Mouse (Mus musculus) olfactory bulb, adult 2 months (tissue): ENCODE results near the gene Clec2l. TPM values are rescaled to one million over a fixed set of nuclear protein-coding genes. Genes with fewer than 3 reads are reported as not detected.
A peak's percentile ranks its signal among the peaks of the same experiment; 100 is the strongest.
"Not testable (repeated sequence)": the region's sequence is repeated elsewhere in the genome, so short reads cannot be mapped to it uniquely, and the experiment has no call there.

Source experiments
- H3K27ac ChIP-seq: fragments of 200-500 bp; 2 replicates; pipeline ENCODE4 v1.5.1; 2012; ENCODE audit warnings: low read depth, low read length; ENCODE audit not compliant: insufficient read depth
- H3K4me1 ChIP-seq: fragments of 200-500 bp; 2 replicates; pipeline ENCODE4 v1.6.1; 2012; ENCODE audit warnings: low read length; ENCODE audit not compliant: control insufficient read depth, insufficient read depth
- H3K4me3 ChIP-seq: fragments of 200-500 bp; 2 replicates; pipeline ENCODE4 v1.5.1; 2012; ENCODE audit warnings: mild to moderate bottlenecking, low read depth, low read length, moderate library complexity; ENCODE audit not compliant: insufficient read depth
- CTCF ChIP-seq: fragments of 200-500 bp; IDR thresholded peaks from 2 replicates; pipeline ENCODE4 v1.5.1; 2012; ENCODE audit warnings: low read depth, mild to moderate bottlenecking, low read length, moderate library complexity; ENCODE audit not compliant: insufficient read depth
- POLR2A ChIP-seq: fragments of 200-500 bp; IDR thresholded peaks from 2 replicates; pipeline ENCODE4 v1.6.1; 2012; ENCODE audit warnings: mild to moderate bottlenecking, low read depth, low read length, moderate library complexity; ENCODE audit not compliant: insufficient read depth
- WGBS: fragments of 180-500 bp; shearing (Covaris S2); methylation state at CpG from one replicate; pipeline ENCODE4 v1.1.7; 2018; 5-methylcytosine and 5-hydroxymethylcytosine counted together
- polyA plus RNA-seq: library from polyadenylated mRNA; stranded (reverse); fragments of >200 nt; gene quantifications from 2 replicates; pipeline ENCODE4 v1.2.4, GENCODE M21; 2012; ENCODE audit warnings: low replicate concordance; ENCODE audit not compliant: missing spikeins, insufficient read depth, insufficient read length

Clec2l gene
- polyA plus RNA-seq, 1 experiment, result not detected

DNA sequence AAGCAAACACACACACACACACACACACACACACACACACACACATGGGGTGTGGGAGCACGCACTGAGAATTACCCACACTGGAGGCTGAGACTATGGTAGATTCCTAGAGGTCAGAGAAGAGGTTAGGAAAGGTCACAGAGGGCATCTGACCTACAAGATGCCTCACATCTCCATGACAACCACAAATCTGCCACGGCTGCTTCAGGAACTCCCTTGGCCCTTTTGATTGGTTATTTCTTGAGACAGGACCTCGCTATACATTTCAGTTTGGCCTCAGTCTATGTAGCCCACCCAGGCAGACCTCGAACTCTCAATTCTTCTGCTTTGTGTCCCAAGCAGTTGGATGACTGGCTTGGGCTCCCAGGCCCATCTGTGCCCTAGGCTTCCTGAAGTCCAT, 1.2 kb upstream of the Clec2l start:
- Histone ChIP-seq H3K27ac (no peak overlapping the region), H3K4me1 (peaks cover 12% of the 10 kb centered on the region), H3K4me3 (no peak overlapping the region)
- TF ChIP-seq CTCF, result no peak
- no peak for TF ChIP-seq POLR2A
- 74% methylated on average over 4 of the region's 4 CpGs for WGBS

DNA sequence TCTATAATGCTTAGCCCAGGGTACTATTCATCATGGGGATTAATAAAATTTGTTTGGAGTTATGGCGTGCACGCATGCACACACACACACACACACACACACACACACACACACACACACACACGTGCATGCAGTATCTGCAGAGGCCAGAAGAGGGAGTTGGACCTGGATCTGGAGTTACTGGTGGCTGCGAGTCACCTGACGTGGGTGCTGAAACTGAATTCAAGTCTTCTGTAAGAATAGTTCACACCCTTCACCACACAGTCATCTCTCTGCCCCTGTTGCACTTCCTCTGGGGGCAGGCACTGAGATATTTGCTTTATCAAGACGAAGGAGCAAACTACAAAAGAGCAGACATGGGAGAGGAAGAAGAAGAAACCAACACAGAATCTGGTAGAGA, 6.7 kb downstream of the Clec2l start:
- TF ChIP-seq POLR2A (no peak), CTCF (no peak)
- Histone ChIP-seq H3K4me3 (no peak overlapping the region), H3K27ac (no peak overlapping the region), H3K4me1 (no peaks in the 10 kb centered on the region)
- 82% methylated on average over 6 of the region's 6 CpGs for WGBS

DNA sequence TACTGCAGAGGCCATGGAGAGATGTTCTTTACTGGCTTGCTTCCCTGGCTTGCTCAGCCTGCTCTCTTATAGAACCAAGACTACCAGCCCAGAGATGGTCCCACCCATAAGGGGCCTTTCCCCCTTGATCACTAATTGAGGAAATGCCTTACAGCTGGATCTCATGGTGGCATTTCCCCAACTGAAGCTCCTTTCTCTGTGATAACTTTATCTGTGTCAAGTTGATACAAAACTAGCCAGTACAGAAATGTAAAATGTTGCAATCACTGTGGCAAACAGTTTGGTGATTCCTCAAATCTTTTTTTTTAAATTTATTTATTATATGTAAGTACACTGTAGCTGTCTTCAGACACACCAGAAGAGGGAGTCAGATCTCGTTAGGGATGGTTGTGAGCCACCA, 7.6 kb downstream of the Clec2l start:
- 77% methylated on average over 1 of the region's 1 CpGs for WGBS
- not testable (repeated sequence) for H3K27ac ChIP-seq, H3K4me3 ChIP-seq, H3K4me1 ChIP-seq

DNA sequence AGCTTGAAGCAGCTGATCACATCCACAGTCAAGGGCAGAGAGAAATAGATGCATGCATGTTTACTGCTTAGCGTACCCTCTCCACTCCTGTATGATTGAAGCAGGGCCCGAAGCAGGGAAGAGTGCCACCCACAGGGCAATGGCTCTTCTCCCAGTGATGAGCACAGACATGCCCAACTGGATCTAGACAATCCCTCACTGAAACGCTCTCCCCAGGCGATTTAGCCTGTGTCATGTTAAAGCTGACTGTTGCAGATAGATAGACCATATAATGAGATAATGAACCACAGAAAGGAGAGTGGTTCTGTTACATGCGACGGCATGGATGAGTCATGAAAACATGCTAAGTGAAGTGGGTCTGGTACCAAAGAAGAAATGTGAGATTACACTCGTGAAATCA, 8.4 kb downstream of the Clec2l start:
- Histone ChIP-seq H3K27ac (no peak overlapping the region), H3K4me1 (no peaks in the 10 kb centered on the region), H3K4me3 (no peak overlapping the region)
- 80% methylated on average over 7 of the region's 7 CpGs for WGBS
- TF ChIP-seq CTCF (no peak), POLR2A (no peak)

DNA sequence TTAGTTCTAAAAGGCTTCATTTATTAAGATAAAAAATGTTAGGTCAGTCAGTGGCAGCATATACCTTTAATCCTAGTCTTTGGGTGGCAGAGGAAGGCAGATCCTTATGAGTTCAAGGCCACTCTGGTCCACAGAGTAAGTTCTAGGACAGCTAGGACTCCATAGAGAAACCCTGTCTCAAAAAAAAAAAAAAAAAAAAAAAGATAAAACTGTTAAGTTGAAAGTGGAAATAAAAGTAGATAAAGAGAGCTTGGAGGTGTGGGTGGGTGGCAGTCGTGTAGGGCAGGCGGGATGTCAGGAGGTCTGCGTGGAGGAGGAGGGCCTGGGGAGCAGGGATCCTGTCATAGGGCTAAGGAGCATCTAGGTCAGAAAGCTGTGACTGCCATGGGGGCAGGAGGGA, 9.1 kb downstream of the Clec2l start:
- Histone ChIP-seq H3K4me3 (no peak overlapping the region), H3K4me1 (no peaks in the 10 kb centered on the region), H3K27ac (no peak overlapping the region)
- no peak for TF ChIP-seq POLR2A
- TF ChIP-seq CTCF, result no peak
- WGBS, result 70% methylated on average over 3 of the region's 3 CpGs

DNA sequence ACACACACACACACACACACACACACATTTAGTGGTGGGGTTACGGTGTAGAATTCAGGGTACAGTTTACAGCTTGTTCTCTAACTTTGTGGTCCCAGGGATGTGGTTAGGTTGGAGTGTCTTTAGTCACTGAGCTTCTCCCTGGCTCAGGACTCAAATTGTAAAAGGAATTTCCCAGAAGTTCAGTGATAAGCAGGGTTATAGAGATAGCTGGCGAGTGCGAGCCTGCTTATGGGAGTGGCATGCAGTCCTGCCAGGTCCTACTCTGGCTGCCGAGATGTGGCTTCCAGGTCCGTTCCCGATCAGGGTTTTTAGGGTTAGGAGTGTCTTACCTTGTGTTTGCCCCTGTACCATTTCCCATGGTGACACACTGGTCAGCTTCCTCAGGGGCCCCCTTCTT, 13.3 kb downstream of the Clec2l start:
- no peak overlapping the region for H3K27ac ChIP-seq
- WGBS, result 92% methylated on average over 6 of the region's 6 CpGs
- no peak overlapping the region for H3K4me3 ChIP-seq
- no peak for TF ChIP-seq POLR2A
- no peak for TF ChIP-seq CTCF
- H3K4me1 ChIP-seq, result no peaks in the 10 kb centered on the region

GRCm38 (mm10) chr6:38676723-38677122, 13.9 kb downstream of the Clec2l start:
- 78% methylated on average over 14 of the region's 14 CpGs for WGBS
- no peak overlapping the region for H3K4me3 ChIP-seq

DNA sequence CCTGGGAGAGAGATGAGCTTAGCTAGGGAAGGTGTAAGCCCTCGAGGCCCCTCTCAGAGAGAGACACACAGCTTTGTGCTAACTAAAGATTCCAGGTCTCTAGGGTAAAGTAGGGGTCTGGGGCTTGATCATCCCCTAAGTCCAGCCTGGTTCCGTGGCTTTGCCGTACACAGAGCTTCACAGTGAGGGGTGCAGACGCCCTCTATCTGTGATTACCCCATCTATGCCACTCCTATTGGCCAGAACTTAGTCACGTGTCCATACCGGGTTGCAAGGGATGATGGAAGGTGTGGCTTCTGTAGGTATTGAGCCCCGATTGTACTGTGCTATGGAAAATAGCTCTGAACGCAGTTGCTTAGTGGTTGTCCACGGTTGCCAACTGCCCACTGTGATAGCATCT, 14.8 kb downstream of the Clec2l start:
- H3K27ac ChIP-seq, result no peak overlapping the region
- TF ChIP-seq POLR2A (no peak), CTCF (no peak)
- no peak overlapping the region for H3K4me3 ChIP-seq
- WGBS, result 82% methylated on average over 9 of the region's 9 CpGs
- H3K4me1 ChIP-seq, result no peaks in the 10 kb centered on the region

More at GRCm38 (mm10) chr6:38676723-38677122, 13.9 kb downstream of the Clec2l start:
- no peaks in the 10 kb centered on the region for H3K4me1 ChIP-seq
- H3K27ac ChIP-seq, result no peak overlapping the region
- no peak for TF ChIP-seq CTCF
- no peak for TF ChIP-seq POLR2A

DNA sequence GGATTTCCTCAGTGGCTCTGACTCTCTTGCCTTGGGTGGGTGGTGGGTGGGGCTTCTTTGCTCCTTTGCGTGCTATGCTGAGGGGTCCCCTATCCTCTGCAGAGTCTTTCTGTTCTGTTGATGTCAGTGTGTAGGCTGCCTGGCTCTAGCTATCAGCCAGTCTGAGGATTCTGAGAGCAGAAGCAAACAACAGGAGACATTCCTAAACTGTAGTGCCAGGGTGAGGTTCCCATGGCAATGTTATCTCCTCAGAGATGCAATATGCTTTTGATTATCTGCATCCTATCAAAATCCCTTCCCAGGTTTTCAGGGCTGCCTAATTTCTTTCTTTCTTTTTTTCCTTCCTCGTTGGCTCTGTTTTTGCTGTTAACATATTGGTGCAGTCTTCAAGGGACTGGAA, 19.7 kb downstream of the Clec2l start:
- Histone ChIP-seq H3K27ac (no peak overlapping the region), H3K4me3 (no peak overlapping the region), H3K4me1 (no peaks in the 10 kb centered on the region)
- TF ChIP-seq CTCF (no peak), POLR2A (no peak)
- 42% methylated on average over 2 of the region's 2 CpGs for WGBS

GRCm38 (mm10) chr6:38687216-38687615, 24.3 kb downstream of the Clec2l start:
- H3K4me3 ChIP-seq, result no peak overlapping the region
- WGBS, result 56% methylated on average over 11 of the region's 11 CpGs
- TF ChIP-seq CTCF, result peak; percentile 48; the same call in 1 of the 2 replicates
- no peak for TF ChIP-seq POLR2A
- H3K27ac ChIP-seq, result no peak overlapping the region
- no peaks in the 10 kb centered on the region for H3K4me1 ChIP-seq
